Mouse (Mus musculus): ENCODE data around the gene Arhgap35. TPM values are rescaled to one million over a fixed set of nuclear protein-coding genes. Genes with fewer than 3 reads are reported as not detected.

The Arhgap35 gene
- total and polyA plus RNA-seq, 2 experiments from 2014 or later, result 9.7 to 57.5 TPM

- no peak overlapping the region for H3K27ac ChIP-seq (ENCODE audit: low read depth)
- H3K4me3 ChIP-seq (ENCODE audit: low read depth, low read length), result peak overlapping the region; percentile 35
- ATAC-seq (ENCODE audit: insufficient read depth, low read depth) (no peak), DNase-seq (ENCODE audit: low spot score) (no peak)
- H3K27me3 ChIP-seq (ENCODE audit: control insufficient read depth, insufficient read depth, low read length), result peaks cover 59% of the 10 kb centered on the region
- TF ChIP-seq EP300 (IDR thresholded peaks at IDR 0.05; ENCODE audit: low read depth) (no peak), CTCF (IDR thresholded peaks at IDR 0.05; ENCODE audit: low read depth) (no peak)
- 3% methylated on average over 23 of the region's 23 CpGs for WGBS
- no peaks in the 10 kb centered on the region for H3K36me3 ChIP-seq (replicated peaks; ENCODE audit: control insufficient read depth, insufficient read depth, low read length)
- H3K9me3 ChIP-seq (replicated peaks; ENCODE audit: control insufficient read depth, low read length), result no peaks in the 10 kb centered on the region
- H3K9ac ChIP-seq (replicated peaks; ENCODE audit: low read depth, low read length), result no peak overlapping the region
- H3K4me2 ChIP-seq (ENCODE audit: low read depth, low read length), result peak overlapping the region; percentile 13; the same call in 1 of the 2 replicates
- H3K4me1 ChIP-seq (ENCODE audit: control insufficient read depth, insufficient read depth), result no peaks in the 10 kb centered on the region; the same call in 1 of the 2 replicates
Observed at GRCm38 (mm10) chr7:16475321-16475720, 139.5 kb downstream of the Arhgap35 start.

- TF ChIP-seq EP300 (IDR thresholded peaks at IDR 0.05; ENCODE audit: low read depth) (no peak), CTCF (IDR thresholded peaks at IDR 0.05; ENCODE audit: low read depth) (no peak)
- Histone ChIP-seq H3K9ac (replicated peaks; ENCODE audit: low read depth, low read length) (no peak overlapping the region), H3K27ac (ENCODE audit: low read depth) (no peak overlapping the region), H3K27me3 (ENCODE audit: control insufficient read depth, insufficient read depth, low read length) (peaks cover 59% of the 10 kb centered on the region), H3K4me2 (ENCODE audit: low read depth, low read length) (no peak overlapping the region), H3K4me1 (ENCODE audit: control insufficient read depth, insufficient read depth) (no peaks in the 10 kb centered on the region; the same call in 1 of the 2 replicates), H3K9me3 (replicated peaks; ENCODE audit: control insufficient read depth, low read length) (no peaks in the 10 kb centered on the region), H3K4me3 (ENCODE audit: low read depth, low read length) (peak overlapping the region; percentile 27), H3K36me3 (replicated peaks; ENCODE audit: control insufficient read depth, insufficient read depth, low read length) (no peaks in the 10 kb centered on the region)
- DNase-seq (ENCODE audit: low spot score), result no peak
- no peak for ATAC-seq (ENCODE audit: insufficient read depth, low read depth)
- WGBS, result 5% methylated on average over 33 of the region's 33 CpGs
Observed at GRCm38 (mm10) chr7:16474445-16474844, 140.3 kb downstream of the Arhgap35 start.

GRCm38 (mm10) chr7:16473847-16474246 is 140.9 kb downstream of the Arhgap35 start:
- Histone ChIP-seq H3K4me3 (ENCODE audit: low read depth, low read length) (no peak overlapping the region), H3K27me3 (ENCODE audit: control insufficient read depth, insufficient read depth, low read length) (peaks cover 59% of the 10 kb centered on the region), H3K9me3 (replicated peaks; ENCODE audit: control insufficient read depth, low read length) (no peaks in the 10 kb centered on the region), H3K27ac (ENCODE audit: low read depth) (no peak overlapping the region), H3K36me3 (replicated peaks; ENCODE audit: control insufficient read depth, insufficient read depth, low read length) (no peaks in the 10 kb centered on the region), H3K4me1 (ENCODE audit: control insufficient read depth, insufficient read depth) (no peaks in the 10 kb centered on the region; the same call in 1 of the 2 replicates), H3K4me2 (ENCODE audit: low read depth, low read length) (no peak overlapping the region), H3K9ac (replicated peaks; ENCODE audit: low read depth, low read length) (no peak overlapping the region)
- 80% methylated on average over 8 of the region's 8 CpGs for WGBS
- ATAC-seq (ENCODE audit: insufficient read depth, low read depth) (no peak), DNase-seq (ENCODE audit: low spot score) (no peak)
- TF ChIP-seq EP300 (IDR thresholded peaks at IDR 0.05; ENCODE audit: low read depth), result no peak
- no peak for TF ChIP-seq CTCF (IDR thresholded peaks at IDR 0.05; ENCODE audit: low read depth)

GRCm38 (mm10) chr7:16472116-16472709 is 142.6 kb downstream of the Arhgap35 start:
- Histone ChIP-seq H3K9ac (replicated peaks; ENCODE audit: low read depth, low read length) (no peak overlapping the region), H3K4me1 (ENCODE audit: control insufficient read depth, insufficient read depth) (no peaks in the 10 kb centered on the region; the same call in 1 of the 2 replicates), H3K36me3 (replicated peaks; ENCODE audit: control insufficient read depth, insufficient read depth, low read length) (no peaks in the 10 kb centered on the region), H3K9me3 (replicated peaks; ENCODE audit: control insufficient read depth, low read length) (no peaks in the 10 kb centered on the region), H3K27ac (ENCODE audit: low read depth) (no peak overlapping the region), H3K4me2 (ENCODE audit: low read depth, low read length) (no peak overlapping the region), H3K27me3 (ENCODE audit: control insufficient read depth, insufficient read depth, low read length) (peaks cover 53% of the 10 kb centered on the region), H3K4me3 (ENCODE audit: low read depth, low read length) (no peak overlapping the region)
- ATAC-seq (ENCODE audit: insufficient read depth, low read depth) (no peak), DNase-seq (ENCODE audit: low spot score) (no peak)
- WGBS, result 13% methylated on average over 17 of the region's 17 CpGs
- TF ChIP-seq CTCF (IDR thresholded peaks at IDR 0.05; ENCODE audit: low read depth), result no peak
- no peak for TF ChIP-seq EP300 (IDR thresholded peaks at IDR 0.05; ENCODE audit: low read depth)

- H3K4me1 ChIP-seq (ENCODE audit: control insufficient read depth, insufficient read depth), result no peaks in the 10 kb centered on the region; the same call in 1 of the 2 replicates
- no peak overlapping the region for H3K27ac ChIP-seq (ENCODE audit: low read depth)
- ATAC-seq (ENCODE audit: insufficient read depth, low read depth), result no peak; the same call in 1 of the 2 replicates
- no peak overlapping the region for H3K4me3 ChIP-seq (ENCODE audit: low read depth, low read length)
- no peak overlapping the region for H3K9ac ChIP-seq (replicated peaks; ENCODE audit: low read depth, low read length)
- H3K27me3 ChIP-seq (ENCODE audit: control insufficient read depth, insufficient read depth, low read length), result peaks cover 46% of the 10 kb centered on the region
- 38% methylated on average over 9 of the region's 9 CpGs for WGBS
- H3K36me3 ChIP-seq (replicated peaks; ENCODE audit: control insufficient read depth, insufficient read depth, low read length), result no peaks in the 10 kb centered on the region
- H3K4me2 ChIP-seq (ENCODE audit: low read depth, low read length), result no peak overlapping the region
- DNase-seq (ENCODE audit: low spot score), result no peak
- peak; percentile 46 for TF ChIP-seq CTCF (IDR thresholded peaks at IDR 0.05; ENCODE audit: low read depth)
- no peak for TF ChIP-seq EP300 (IDR thresholded peaks at IDR 0.05; ENCODE audit: low read depth)
- H3K9me3 ChIP-seq (replicated peaks; ENCODE audit: control insufficient read depth, low read length), result no peaks in the 10 kb centered on the region
Observed at GRCm38 (mm10) chr7:16471549-16471948, 143.2 kb downstream of the Arhgap35 start.

- Histone ChIP-seq H3K4me1 (ENCODE audit: control insufficient read depth, insufficient read depth) (no peaks in the 10 kb centered on the region), H3K36me3 (replicated peaks; ENCODE audit: control insufficient read depth, insufficient read depth, low read length) (no peaks in the 10 kb centered on the region), H3K4me2 (ENCODE audit: low read depth, low read length) (no peak overlapping the region), H3K4me3 (ENCODE audit: low read depth, low read length) (no peak overlapping the region), H3K9me3 (replicated peaks; ENCODE audit: control insufficient read depth, low read length) (no peaks in the 10 kb centered on the region), H3K27me3 (ENCODE audit: control insufficient read depth, insufficient read depth, low read length) (peaks cover 13% of the 10 kb centered on the region; the same call in 1 of the 2 replicates), H3K27ac (ENCODE audit: low read depth) (no peak overlapping the region), H3K9ac (replicated peaks; ENCODE audit: low read depth, low read length) (no peak overlapping the region)
- no peak for TF ChIP-seq CTCF (IDR thresholded peaks at IDR 0.05; ENCODE audit: low read depth)
- no peak for TF ChIP-seq EP300 (IDR thresholded peaks at IDR 0.05; ENCODE audit: low read depth)
- DNase-seq (ENCODE audit: low spot score), result no peak
- ATAC-seq (ENCODE audit: insufficient read depth, low read depth), result no peak
- WGBS, result 35% methylated on average over 5 of the region's 5 CpGs
Observed at GRCm38 (mm10) chr7:16468115-16468514, 146.7 kb downstream of the Arhgap35 start.

Measured in heart, postnatal 0 days (tissue).